Mouse (Mus musculus) E14TG2a.4 (cell line): ENCODE results near the gene Mast4.

ENCODE experiments used
- CTCF ChIP-seq: conservative IDR thresholded peaks from 2 replicates; pipeline ENCODE4 v1.5.1; 2014; ENCODE audit warnings: low read length
- POU5F1 ChIP-seq: IDR thresholded peaks from 2 replicates; pipeline ENCODE4 v1.6.1; 2014; ENCODE audit warnings: low read length, borderline replicate concordance

DNA sequence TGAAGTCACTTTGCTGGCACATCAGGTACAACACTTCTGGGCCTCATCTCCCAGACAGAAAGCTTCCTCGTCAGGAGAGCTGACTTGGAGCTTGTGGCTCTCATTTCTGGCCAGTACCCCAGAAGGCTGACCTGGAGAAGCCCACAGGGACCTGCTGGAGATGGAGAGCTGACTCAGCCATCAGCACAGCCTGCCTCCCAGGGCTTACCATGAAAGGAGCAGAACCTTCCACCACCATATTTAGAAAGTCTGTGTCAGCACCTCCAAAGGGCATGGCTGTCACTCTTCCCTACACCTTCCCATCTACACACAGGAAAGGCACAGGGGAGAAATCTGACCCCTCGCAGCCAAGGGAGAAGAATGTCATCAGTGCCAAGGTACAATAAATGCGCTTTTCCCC lies 385.3 kb downstream of the Mast4 start:
- TF ChIP-seq CTCF: no peak
- TF ChIP-seq POU5F1: no peak
